Mouse (Mus musculus): ENCODE results near the gene Nek10.
"Not testable (repeated sequence)": the region's sequence is repeated elsewhere in the genome, so short reads cannot be mapped to it uniquely, and the experiment has no call there.

Nek10 gene

DNA sequence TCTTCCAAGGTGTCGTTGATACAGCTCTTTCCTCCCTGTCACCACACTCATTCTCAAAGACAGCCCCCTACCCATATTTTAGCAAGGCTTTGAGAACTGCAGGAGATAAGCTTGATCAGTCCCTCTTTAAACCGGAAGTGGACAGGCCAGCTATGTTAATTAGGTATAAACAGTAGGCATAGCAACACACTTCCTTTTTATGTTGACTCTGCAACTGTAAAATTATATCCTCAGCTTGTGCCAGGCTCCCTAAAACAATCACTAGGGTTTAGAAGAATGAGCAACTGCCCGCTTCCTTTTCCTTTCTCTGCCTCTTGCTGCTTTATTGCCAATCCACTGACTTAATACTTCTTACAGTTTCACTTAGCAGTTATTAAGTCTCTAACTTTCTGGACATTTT lies 67.2 kb downstream of the Nek10 start:
- no peak for DNase-seq (ENCODE audit: low read depth, low spot score)

DNA sequence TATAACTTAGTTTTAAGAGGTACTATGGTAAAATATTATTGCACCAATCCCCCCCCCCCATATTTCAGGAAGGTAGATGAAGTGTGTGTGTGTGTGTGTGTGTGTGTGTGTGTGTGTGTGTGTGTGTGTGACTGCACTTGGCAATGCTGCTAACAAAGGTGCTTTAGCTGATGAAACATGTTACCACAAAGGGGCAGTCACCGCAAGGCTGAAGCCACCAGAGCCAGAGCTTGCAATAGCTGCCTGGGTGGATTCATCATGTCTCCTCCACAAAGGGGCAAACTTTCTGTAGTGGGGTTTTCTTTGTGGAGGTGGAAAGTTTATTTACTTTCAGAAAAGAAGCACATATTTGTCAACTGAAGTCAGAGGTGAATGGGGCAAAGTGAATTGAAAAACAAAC lies 67.9 kb downstream of the Nek10 start:
- no peak for DNase-seq (ENCODE audit: low read depth, low spot score)

DNA sequence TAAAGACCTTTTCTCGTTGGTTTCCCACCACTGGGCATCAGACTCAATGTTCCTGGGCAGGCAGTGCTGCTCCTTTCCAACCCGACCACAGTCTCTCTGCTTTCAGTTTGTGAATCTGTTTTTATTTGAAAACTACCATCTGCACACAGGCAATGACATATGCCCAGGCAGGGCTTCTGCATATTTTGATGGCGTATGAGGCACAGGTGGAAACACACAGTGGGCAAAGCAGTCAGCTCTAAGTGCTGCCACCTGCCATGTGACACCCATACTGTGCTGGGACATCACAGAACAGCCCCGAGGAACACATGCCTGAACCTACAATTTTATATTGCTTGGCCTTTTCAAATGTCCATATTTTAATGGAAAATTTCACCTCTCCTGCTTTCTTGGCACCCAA lies 68.5 kb downstream of the Nek10 start:
- DNase-seq (ENCODE audit: low read depth, low spot score), result no peak

DNA sequence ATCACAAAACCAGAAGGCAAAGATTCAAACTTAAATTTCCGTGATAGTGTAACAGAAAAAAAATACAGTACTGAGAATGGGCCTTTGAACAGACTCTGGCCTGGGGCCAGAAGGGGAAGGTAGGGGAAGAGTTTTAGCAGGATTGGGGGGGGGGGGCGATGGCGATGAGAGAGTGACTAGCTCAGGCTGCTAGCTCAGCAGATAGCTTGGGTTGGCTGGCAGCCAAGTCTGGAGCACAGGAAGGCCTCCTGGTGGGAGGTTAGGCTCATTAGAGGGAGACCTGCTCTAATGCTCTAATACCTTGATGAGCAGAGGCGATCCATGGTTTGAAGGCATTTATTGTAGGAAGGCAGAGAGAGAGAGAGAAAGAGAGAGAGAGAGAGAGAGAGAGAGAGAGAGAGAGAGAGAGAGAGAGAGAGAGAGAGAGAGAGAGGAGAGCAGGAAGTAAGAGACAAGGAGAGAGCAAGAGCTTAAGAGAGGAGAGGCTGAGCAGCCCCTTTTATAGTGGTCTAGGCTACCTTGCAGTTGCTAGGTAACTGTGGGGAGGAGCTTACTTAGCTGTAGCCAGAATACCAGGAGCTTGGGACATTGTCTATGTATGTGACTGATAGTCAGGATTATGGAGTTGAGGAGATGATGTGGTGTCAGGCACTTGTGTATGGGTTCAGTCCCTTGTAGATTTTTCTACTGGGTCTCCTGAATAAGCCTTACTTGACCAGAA lies 90.9 kb downstream of the Nek10 start:
- peak; percentile 87 for DNase-seq (ENCODE audit: low read depth, low spot score)

DNA sequence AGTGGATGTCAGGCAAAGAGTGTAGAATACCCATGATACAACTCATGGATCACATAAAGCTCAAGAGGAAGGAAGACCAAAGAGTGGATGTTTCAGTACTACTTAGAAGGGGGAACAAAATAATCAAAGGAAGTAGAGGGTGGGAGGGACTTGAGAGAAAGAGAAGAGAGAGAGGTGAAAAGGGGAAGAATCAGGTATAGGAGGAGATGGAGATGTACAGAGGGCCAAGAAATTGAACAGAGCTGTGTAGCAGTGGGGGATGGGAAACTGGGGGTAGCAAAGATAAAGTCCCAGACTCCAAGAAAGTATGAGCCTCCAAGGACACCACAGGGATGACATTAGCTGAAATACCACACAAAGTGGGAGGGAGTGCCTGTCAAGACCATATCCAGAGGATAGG lies 91.6 kb downstream of the Nek10 start:
- no peak for DNase-seq (ENCODE audit: low read depth, low spot score)

DNA sequence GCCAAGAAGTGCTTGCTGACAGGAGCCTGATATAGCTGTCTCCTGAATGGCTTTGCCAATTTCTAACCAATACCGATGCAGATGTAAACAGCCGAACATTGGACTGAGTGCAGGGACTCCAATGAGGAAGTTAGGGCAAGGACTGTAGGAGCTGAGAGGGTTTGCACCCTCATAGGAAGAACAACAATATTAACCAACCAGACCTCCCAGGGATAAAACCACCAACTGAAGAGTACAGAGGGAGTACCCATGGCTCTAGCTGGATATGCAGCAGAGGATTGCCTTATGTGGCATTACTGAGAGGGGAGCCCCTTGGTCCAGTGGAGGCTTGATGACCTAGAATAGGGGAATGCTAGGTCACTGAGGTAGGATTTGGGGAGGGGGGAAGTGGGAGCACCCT lies 92.1 kb downstream of the Nek10 start:
- DNase-seq (ENCODE audit: low read depth, low spot score), result no peak

DNA sequence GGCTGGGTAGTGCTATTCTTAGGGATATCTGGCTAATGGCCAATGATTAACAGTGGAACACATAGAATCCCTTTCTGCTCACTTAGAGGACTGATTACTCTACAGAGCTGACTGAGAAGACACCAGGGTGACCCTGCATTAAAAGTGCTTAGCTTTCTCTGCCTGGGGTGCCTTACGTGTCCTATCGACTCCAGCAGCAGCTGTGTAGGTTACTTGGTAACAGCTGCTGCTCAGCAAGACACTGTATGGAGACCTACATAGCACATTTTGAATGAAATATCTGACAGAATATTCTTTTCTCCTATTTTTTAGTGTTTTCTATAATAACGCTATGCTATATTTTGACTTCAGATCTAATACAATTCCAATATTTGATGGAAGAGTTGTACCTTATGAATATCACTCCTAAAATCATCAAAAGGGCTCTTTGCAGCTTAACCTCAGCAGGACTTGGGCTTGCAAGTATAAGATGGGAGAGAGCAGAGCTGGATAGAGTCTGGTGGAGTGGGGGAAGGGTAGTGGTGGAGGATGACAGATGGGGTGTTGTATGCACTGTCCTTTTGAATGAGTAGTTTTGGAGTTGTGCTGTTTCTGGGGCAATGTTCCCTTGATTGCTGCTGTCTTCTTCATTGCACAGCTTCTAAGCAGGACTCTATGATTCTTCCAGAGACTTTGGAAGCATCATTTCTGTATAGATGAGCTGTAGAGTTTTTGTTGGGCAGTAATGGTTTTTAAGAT lies 93.4 kb downstream of the Nek10 start:
- no peak for DNase-seq (ENCODE audit: low read depth, low spot score)

DNA sequence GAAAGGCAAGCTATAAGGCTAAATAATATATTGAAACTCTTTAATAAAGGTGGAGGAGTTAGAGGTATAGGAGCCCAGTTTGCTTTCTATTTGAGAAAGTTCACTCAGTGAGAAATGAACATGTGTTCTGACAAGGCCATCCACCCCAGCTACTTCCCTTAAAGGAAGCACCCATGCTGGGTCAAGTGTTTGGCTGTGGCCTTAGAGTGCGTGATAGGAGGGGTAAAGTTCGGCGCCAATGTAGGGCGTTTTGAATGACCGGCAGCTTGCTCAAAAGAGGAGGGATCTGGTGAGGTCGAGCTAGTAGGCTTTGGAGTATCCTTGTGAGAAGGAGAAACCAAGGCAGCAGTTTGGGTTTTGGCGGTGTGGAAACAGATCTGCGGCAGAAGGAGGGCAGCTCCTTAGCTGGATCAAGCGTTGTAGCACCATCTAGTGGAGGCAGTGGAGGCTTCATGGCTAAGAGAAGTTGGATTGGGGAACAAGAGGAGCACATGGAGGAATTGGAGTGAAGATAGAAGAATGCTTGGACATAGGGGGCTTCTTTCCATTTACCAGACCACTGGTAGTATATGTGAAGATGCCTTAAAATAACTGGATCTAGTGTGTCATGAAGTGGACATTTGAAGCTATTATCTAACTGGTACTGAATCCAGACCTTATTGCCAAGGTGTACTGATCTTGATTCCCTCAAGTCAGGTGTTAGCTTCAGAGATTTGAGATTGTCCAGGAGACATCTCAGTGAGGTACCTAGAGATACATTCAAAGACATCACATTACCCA lies 101.7 kb downstream of the Nek10 start:
- peak; percentile 82 for DNase-seq (ENCODE audit: low read depth, low spot score)

DNA sequence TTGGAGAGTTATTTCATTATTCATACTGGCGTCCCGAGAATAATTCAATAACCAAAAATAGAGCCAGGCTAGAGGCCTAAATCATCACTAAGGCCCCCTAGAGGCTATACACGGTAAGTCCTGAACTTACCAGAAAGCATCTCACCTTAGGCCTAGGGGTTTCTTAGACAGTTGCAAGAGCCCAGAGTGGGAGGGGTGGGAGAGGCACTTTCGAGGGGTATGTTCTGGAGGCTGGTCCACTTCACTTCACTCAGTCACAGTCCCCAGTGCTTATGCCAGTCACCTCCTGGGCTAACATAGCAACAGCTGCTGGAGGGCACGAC lies 102.3 kb downstream of the Nek10 start:
- peak; percentile 33 for DNase-seq (ENCODE audit: low read depth, low spot score)

DNA sequence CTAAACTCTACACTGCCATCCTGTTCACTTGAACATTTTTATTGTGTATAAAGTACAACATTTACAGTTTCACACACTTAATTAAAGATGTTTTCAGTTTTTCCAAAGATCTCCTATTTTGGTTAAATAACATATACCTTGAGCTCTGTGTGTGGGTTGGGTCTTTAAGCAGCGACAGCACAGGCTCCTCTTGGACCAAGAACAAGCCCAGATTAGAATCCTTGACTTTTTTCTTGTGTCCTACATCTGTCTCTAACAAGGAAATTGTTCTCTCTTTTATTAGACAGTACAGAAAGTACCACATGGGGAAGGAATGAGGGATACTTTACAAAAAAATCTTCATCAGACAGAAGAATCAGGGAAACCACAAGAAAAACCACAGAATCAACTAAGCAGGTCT lies 122.4 kb downstream of the Nek10 start:
- no peak for DNase-seq (ENCODE audit: low read depth, low spot score)

DNA sequence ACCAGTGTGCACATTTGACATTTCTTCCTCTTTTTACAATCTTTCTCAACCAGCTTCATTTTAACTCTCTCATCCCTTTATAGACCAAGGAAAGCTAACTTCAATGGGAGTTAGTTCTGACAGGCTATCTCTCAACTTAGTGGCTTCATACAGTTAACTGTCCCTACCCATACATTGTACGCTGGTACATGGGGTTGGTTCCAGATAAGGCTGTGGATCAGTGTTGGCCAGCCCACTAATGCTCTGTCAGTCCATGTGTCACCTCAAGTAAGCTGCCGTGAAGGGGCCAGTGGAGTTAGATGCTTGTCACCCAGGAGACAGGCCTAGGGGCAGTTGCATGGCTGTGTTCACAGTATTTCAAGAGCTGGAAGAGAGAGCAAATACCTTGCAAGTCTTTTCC lies 124.3 kb downstream of the Nek10 start:
- no peak for DNase-seq (ENCODE audit: low read depth, low spot score)

DNA sequence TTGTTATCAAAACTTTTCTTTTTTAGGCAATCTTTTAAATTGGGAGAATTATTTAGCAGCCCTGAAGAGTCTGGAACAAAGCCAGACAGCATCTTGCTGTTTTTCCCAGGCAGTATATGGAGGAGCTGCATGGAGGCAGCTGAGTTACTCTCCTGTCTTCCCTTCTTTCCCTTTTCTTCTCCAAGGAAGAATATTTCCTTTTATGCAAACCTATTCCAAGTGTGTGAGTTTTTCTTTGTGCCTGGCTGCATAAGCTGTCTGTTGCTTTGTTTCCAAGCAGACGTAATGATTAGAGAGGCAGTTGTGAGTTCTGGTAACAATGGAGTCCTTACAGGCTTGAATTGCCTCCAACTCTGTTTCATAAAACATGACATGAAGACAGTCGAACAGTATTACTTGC lies 131.8 kb downstream of the Nek10 start:
- DNase-seq (ENCODE audit: low read depth, low spot score), result no peak

DNA sequence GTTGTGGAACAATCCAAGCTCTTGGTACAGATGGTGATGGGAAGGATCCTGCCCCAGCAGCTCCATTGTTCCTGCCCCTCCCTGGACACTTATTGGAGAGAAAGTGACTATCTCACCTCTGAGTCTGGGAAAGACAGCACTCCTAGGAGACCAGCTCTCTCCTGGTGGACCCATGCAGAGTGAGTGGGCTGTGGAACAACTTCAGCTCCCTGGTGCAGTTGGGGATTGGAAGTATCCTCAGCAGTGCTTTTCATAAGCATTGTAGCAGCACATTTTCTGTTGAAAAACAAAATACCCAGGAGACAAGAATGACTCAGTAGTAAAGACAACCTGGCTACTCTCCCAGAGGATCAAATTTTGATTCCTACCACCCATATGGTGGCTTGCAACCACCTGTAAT lies 142.7 kb downstream of the Nek10 start:
- DNase-seq (ENCODE audit: low read depth, low spot score), result no peak

DNA sequence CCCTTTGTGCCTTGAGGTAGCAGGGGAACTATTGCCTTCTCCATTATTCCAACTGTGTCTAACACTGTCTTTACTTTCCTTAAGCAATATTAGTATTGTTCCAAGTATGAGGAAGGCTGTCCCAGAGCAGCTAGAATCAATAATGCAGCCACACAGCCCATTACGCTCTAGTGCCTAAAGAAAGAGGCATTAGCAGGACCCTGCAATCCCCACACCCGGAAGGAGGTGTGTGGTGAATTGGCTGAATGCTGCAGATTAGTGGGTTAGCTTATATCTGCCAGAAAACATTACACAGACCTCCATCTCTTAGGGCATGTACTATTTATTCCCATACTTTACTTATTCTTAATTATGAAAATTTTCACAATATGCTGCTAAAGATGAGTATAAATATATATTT lies 145.8 kb downstream of the Nek10 start:
- DNase-seq (ENCODE audit: low read depth, low spot score), result no peak

DNA sequence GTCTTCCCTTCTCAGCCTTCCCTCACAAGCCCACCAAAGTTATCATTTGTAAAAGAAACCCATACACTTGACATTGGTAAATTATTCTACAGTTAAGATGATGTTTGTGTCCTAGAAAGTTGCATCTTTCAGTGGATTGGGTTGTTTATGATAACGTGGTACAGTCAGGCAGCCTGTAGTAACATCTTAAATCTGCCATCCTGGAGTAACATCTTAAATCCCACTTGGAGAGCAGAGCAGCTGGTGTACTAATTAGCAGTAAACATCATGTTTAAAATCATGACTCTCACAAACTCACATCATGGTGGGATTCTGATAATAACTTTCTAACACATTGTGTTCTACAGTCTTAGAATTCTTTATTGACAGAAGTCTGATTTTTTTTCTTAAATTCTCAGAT lies 148.6 kb downstream of the Nek10 start:
- DNase-seq (ENCODE audit: low read depth, low spot score), result no peak

DNA sequence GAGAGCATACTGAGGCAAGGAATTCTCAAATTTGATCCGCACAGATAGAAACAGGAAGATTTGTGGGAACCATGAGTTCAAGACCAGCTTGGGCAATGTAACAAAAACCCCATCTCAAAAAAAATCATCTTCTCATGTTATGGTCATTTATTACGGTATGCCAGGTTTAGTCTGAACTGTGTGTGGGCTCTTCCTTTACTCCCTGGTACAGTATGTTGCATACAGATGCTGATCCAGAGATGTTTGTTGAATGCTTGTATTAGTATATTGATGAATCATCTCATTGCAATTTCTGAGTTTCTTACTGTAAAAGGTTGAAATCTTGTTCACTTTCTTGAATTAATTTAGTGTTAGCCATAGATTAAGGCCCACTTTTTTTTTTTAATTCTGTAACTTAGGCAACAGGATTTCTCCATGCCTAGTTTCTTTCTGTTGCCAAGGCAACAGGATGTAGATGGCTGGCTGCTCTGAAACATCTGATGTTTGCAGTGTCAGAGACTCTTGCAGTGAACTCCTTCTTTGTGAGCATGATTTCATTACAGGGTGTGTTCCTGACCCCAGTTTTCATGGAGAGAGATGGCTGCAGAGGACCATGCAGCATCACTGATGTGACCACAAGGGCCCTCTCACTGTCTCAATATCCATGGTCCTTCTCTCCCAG lies 156.7 kb downstream of the Nek10 start:
- no peak for DNase-seq (ENCODE audit: low read depth, low spot score)

DNA sequence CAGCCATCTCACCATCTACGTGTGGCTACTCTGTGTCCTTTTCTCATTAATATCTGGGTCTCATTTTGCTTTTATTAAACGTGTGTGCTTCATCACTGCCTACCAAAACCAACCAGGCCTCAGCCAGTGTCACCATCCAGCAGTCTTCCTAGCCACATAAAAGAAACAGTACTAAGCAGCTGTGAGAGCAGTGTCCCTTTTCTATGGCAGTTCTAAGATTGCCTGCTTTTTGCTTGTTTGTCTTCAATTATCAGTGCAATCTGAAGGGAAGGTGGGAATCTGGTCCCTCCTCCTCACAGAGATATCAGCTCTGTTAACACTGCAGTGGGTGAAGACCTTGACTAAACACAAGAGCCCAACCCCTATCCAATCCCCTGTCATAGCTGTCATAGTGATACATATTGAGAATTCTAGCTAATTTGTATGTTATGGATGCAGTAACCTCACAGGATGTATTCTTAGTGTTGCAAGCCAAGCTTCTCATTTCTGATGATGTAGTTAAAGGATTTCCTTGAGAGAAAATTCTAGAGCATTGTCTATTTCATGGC lies 157.3 kb downstream of the Nek10 start:
- no peak for DNase-seq (ENCODE audit: low read depth, low spot score)

DNA sequence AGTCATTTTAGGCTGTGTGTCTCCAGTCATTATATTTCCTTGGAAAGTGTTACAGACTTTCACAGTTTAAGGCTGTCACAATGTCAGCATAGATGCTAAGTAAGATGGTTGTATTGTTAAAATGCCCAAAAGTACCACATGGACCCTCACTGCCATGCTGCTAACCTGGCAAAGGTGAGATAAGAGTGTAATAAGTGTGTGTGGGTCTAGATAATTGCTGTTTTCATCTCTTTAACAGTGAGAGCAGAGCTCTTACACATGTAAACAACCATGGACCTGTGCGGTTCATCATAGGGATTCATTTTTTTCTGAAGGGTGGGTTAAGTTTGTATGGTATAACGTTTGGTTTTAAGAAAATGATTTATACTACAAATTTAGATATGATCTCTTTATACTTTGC lies 167.4 kb downstream of the Nek10 start:
- DNase-seq (ENCODE audit: low read depth, low spot score), result no peak

DNA sequence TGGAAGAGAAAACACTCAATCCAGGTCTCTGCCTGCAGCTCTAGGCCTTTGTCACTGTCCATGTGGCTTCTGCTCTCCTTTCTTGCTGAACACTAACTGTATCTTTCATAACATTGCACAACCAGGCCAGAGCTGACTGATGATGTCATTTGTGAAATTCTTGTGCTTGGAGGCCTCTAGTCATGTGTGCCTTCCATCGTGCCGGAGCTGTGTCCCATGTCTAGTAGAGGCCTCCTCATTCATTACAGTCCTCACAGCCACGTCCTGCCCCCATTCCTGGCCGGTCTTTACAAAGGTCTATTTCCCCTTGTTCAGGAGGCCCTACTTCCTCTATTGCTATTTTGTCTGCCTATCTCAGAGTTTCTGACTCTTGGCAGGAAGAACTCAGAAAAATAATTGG lies 167.8 kb downstream of the Nek10 start:
- DNase-seq (ENCODE audit: low read depth, low spot score), result no peak

DNA sequence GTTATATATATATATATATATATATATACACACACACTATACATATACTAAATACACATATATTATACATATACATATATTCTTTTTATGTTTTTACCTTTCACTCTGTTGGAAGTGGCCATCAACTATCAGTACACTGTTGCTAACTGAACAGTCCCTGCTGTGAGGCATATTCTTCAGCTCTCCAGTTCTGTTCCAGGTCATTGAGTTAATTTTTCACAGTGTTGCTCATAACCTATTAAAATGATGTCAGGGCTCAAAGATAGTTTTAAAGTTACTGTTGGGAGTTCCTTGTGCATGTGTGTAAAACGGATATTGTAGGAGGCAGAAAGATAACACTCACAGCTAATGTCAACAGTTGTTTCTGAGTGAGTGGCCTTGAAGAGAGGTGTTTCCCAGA lies 170.9 kb downstream of the Nek10 start:
- DNase-seq (ENCODE audit: low read depth, low spot score), result no peak

DNA sequence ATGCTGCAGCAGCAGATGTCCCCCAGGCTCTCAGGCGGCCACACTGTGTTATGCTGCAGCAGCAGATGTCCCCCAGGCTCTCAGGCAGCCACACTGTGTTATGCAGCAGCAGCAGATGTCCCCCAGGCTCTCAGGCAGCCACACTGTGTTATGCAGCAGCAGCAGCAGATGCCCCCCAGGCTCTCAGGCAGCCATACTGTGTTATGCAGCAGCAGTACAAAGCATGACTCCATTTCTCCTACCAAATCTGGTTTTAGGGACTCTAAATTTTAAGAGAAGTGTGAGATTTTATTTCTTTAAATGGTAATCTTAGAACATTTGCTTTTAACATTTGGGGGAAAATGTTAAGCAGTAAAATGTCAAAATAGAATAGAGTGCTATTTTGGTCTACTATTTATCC lies 180.9 kb downstream of the Nek10 start:
- not testable (repeated sequence) for DNase-seq (ENCODE audit: low read depth, low spot score)
